Mouse (Mus musculus) neutrophil, adult 5-6 weeks (primary cell): ENCODE results near the gene Slc39a2. TPM values are rescaled to one million over a fixed set of nuclear protein-coding genes. Genes with fewer than 3 reads are reported as not detected.
"Not testable (repeated sequence)": the region's sequence is repeated elsewhere in the genome, so short reads cannot be mapped to it uniquely, and the experiment has no call there.

ENCODE experiments used
- ATAC-seq: fragments of 151-379, 151-347 bp; 2 replicates; pipeline ENCODE4 v1.8.0; 2017; ENCODE audit warnings: mild to moderate bottlenecking, moderate TSS enrichment; ENCODE audit not compliant: insufficient number of reproducible peaks, poor library complexity, low FRiP score, severe bottlenecking; ENCODE audit errors: extremely low read depth
- total RNA-seq: library from RNA; stranded (forward); fragments of 200-1000 nt; gene quantifications from 2 replicates; pipeline ENCODE4 v1.2.3, GENCODE M21; 2017

The Slc39a2 gene
- total RNA-seq, 1 experiment from 2014 or later: 0.58 TPM

DNA sequence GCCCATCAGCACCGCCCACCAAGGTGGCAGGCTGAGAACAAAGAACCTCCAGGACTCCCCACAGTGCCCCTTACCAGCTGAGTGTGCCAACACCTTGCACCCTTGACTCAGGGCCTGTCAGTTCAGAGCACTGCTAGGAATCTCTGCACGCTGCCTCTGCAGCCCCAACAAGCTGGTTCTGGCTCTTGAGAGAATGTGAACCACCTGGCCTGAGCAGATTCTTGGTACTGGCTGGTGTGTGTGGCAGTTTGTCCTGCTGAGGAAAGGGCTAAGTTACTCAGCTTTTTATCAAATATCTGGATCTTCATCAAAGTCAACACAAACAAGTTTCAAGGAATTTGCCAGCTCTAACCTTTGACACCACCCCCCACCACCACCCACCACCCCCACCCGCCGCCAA, 30.8 kb downstream of the Slc39a2 start:
- ATAC-seq: no peak

DNA sequence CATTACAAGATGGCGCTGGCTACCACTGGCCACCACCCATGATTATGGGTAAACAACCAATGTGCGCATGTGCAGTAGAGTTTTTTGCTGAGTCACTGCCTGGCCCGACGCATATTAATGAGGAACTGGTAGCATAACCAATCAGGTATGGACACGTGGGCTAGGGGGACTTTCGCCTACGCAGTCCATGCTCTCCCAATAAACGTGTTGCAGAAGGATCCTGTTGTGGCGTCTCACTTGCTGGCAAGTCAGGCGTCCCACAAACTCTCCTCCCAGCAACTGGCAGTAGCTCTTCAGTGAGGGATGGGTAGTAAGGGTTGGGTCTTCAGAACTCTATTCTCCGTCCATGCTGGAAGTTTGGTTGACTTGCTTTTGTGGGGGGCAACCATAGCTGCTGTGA, 34.2 kb downstream of the Slc39a2 start:
- ATAC-seq: not testable (repeated sequence)

DNA sequence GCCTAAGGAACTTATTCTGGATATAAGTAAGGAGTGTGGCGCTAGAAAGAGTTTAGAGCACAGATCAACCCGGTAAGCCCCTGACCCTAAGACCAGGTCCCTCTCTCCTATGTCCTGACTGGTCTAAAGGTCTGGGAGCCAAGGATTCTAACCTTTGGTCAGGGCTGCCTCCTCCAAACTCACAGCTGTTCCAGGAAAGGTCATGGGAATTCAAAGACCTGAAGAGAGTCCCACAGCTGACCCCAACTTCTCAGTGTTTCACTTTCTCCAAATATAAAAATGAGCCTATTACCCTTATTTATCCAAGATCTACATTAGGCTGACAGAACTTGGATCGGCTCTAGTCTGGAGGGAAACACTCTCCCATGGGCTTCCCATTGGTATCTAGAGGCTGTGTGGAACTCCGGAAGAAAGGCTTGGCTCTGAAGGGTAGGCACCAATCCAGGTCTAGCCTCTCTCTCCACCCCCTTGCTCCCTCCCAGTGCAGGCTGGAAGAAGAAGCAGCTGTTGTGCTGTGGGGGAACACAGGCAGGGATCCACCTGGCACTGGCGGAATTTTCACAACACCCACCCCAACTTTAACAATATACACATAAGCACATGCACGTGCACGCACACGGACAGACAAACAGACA, 36.7 kb downstream of the Slc39a2 start:
- ATAC-seq: no peak

GRCm38 (mm10) chr14:51929968-51930367, 37.3 kb downstream of the Slc39a2 start:
- no peak for ATAC-seq

- ATAC-seq: no peak
Observed at GRCm38 (mm10) chr14:51930824-51931223, 38.1 kb downstream of the Slc39a2 start.

- ATAC-seq: no peak
Observed at GRCm38 (mm10) chr14:51932092-51933020, 39.7 kb downstream of the Slc39a2 start.

GRCm38 (mm10) chr14:51939005-51939404, 46.3 kb downstream of the Slc39a2 start:
- ATAC-seq: no peak

DNA sequence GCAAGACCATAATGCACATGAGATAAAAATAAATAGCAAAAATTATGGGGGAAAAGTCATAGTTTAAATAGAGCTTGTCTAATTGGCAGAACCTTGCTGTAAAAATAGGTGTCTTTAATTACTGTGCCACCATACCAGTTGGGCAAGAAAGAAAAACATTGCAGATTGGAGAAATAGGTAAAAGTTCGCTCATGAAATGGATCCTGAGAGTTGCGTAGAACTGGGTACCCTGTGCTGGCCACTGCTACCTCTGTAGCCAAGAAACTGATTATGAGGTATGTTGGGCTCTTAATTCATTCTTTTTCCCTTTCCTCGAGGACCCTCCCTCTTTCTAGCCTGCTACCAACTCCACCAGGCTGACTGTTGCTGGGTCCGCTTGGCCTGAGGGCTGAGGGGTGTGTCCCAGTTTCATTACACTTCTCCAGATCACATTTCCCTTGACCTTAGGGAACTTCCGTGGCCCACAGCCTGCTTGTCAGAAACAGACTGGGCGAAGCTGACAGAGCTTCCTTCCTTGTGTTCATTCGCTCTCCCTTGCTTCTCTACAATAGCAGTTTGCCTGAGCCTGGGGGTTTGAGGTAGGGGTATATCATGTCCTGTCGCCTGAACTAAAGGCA, 48.4 kb downstream of the Slc39a2 start:
- ATAC-seq: no peak

DNA sequence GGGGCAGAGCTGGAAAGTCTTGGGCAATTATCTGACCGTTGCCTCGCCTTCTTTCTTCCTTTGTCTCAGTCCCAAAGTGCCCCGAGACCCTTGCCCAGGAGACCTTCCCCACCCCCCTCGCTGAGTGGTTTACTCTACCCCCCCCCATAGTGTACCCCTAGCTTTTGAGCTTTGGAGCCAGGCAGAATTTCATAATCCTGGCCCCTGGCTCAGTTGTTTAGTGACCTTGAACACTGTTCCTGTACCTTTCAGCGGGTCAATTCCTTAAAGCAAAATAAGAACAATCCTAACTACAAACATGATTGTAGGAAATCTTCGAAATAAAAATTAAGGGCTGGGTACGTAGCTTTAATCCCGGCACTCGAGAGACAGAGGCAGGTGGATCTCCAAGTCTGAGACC, 48.9 kb downstream of the Slc39a2 start:
- no peak for ATAC-seq

GRCm38 (mm10) chr14:51942236-51942635, 49.5 kb downstream of the Slc39a2 start:
- ATAC-seq: no peak

GRCm38 (mm10) chr14:51943336-51943735, 50.6 kb downstream of the Slc39a2 start:
- ATAC-seq: no peak

Other genes with a start within 250 kb of the Slc39a2 start
- gene Gm17079, start 197.4 kb upstream of the Slc39a2 start, total RNA-seq: not detected in 2 replicates
- gene Gm5800, start 175.7 kb upstream of the Slc39a2 start, total RNA-seq: not detected in 2 replicates
- not detected in 2 replicates for gene Ang4, start 119.3 kb upstream of the Slc39a2 start, total RNA-seq
- not detected in 2 replicates for gene AY358078, start 92.8 kb upstream of the Slc39a2 start, total RNA-seq
- not detected in 2 replicates for gene Ear6, start 39.2 kb upstream of the Slc39a2 start, total RNA-seq
- 23.1 and 25.8 TPM in 2 replicates for gene Mettl17, start 8.0 kb upstream of the Slc39a2 start, total RNA-seq
- gene Ndrg2, start 21.3 kb downstream of the Slc39a2 start, total RNA-seq: 0.74 and 4.7 TPM in 2 replicates
- not detected in 2 replicates for gene Tppp2, start 25.5 kb downstream of the Slc39a2 start, total RNA-seq
- not detected in 2 replicates for gene Rnase13, start 29.9 kb downstream of the Slc39a2 start, total RNA-seq
- 1.5 TPM in 1 of 2 replicates, not detected in the other for gene Arhgef40, start 91.8 kb downstream of the Slc39a2 start, total RNA-seq
- gene Tmem253, start 122.8 kb downstream of the Slc39a2 start, total RNA-seq: not detected in 2 replicates
- gene Zfp219, start 127.8 kb downstream of the Slc39a2 start, total RNA-seq: 5.1 and 5.8 TPM in 2 replicates
- not detected in 2 replicates for gene Olfr221, start 149.6 kb downstream of the Slc39a2 start, total RNA-seq
- gene Hnrnpc, start 211.1 kb downstream of the Slc39a2 start, total RNA-seq: 397 and 426 TPM in 2 replicates
- 42.0 and 46.1 TPM in 2 replicates for gene Rpgrip1, start 217.8 kb downstream of the Slc39a2 start, total RNA-seq